Mouse (Mus musculus): Measurements from ENCODE around the gene Prc1. TPM values are rescaled to one million over a fixed set of nuclear protein-coding genes. Genes with fewer than 3 reads are reported as not detected.

The Prc1 gene
- total and polyA plus RNA-seq, 3 experiments, result 52.5 to 83.0 (median 75.6) TPM

GRCm38 (mm10) chr7:80252886-80253285 lies 41.4 kb upstream of the Prc1 start:
- no peak overlapping the region for H3K27ac ChIP-seq (ENCODE audit: insufficient read depth, low read depth)
- H3K36me3 ChIP-seq (replicated peaks in 1 of 2; ENCODE audit: control insufficient read depth in 1 of 2, insufficient read depth in 1 of 2, low read length in 1 of 2), result no peaks in the 10 kb centered on the region
- H3K9me3 ChIP-seq (replicated peaks; ENCODE audit: low read length), result no peaks in the 10 kb centered on the region
- no peak for TF ChIP-seq NRF1 (IDR thresholded peaks at IDR 0.05; ENCODE audit: low read depth, low read length)
- no peaks in the 10 kb centered on the region for H3K79me2 ChIP-seq (replicated peaks; ENCODE audit: control insufficient read depth, extremely low read depth, insufficient read depth, poor library complexity, severe bottlenecking)
- no peak for DNase-seq (ENCODE audit: extremely low read depth)
- peaks cover 2 to 14% of the 10 kb centered on the region in 2 experiments; a peak in 3 of 4 replicates for H3K4me1 ChIP-seq (ENCODE audit: control insufficient read depth in 1 of 2, insufficient read depth in 2 of 2)
- H3K4me2 ChIP-seq (ENCODE audit: insufficient read depth, low read depth, poor library complexity, severe bottlenecking), result no peak overlapping the region
- in situ Hi-C loops (cut with MboI; ENCODE audit: low pct_ligation_motif_present, low pct_unique_long_range_greater_than_20kb, low sequenced_read_pairs), result loop anchor here (25.0 kb wide), 1 partner anchor 241 kb away; the partner anchor contains the start of gene Zfp710
- no peak overlapping the region for H3K4me3 ChIP-seq (replicated peaks in 1 of 3; ENCODE audit: low read depth in 2 of 3, low read length in 2 of 3, poor library complexity in 1 of 3)
- H3K27me3 ChIP-seq (replicated peaks), result peaks cover 3% of the 10 kb centered on the region
- H3K9ac ChIP-seq (ENCODE audit: insufficient read depth, low read depth), result no peak overlapping the region
- dilution Hi-C loops (cut with MboI; ENCODE audit: extremely low pct_ligation_motif_present, extremely low pct_unique_long_range_greater_than_20kb, low sequenced_read_pairs), result no loop called here

GRCm38 (mm10) chr7:80255981-80256380 lies 38.3 kb upstream of the Prc1 start:
- Histone ChIP-seq H3K27me3 (replicated peaks) (peaks cover 1% of the 10 kb centered on the region), H3K9ac (ENCODE audit: insufficient read depth, low read depth) (no peak overlapping the region), H3K27ac (ENCODE audit: insufficient read depth, low read depth) (no peak overlapping the region), H3K4me2 (ENCODE audit: insufficient read depth, low read depth, poor library complexity, severe bottlenecking) (no peak overlapping the region), H3K36me3 (replicated peaks in 1 of 2; ENCODE audit: control insufficient read depth in 1 of 2, insufficient read depth in 1 of 2, low read length in 1 of 2) (no peaks in the 10 kb centered on the region), H3K4me3 (replicated peaks in 1 of 3; ENCODE audit: low read depth in 2 of 3, low read length in 2 of 3, poor library complexity in 1 of 3) (no peak overlapping the region), H3K4me1 (ENCODE audit: control insufficient read depth in 1 of 2, insufficient read depth in 2 of 2) (peaks cover 2 to 24% of the 10 kb centered on the region in 2 experiments; a peak in 3 of 4 replicates), H3K79me2 (replicated peaks; ENCODE audit: control insufficient read depth, extremely low read depth, insufficient read depth, poor library complexity, severe bottlenecking) (no peaks in the 10 kb centered on the region), H3K9me3 (replicated peaks; ENCODE audit: low read length) (no peaks in the 10 kb centered on the region)
- no peak for DNase-seq (ENCODE audit: extremely low read depth)
- in situ Hi-C loops (cut with MboI; ENCODE audit: low pct_ligation_motif_present, low pct_unique_long_range_greater_than_20kb, low sequenced_read_pairs), result loop anchor here (25.0 kb wide), 1 partner anchor 244 kb away; the partner anchor contains the start of gene Zfp710
- TF ChIP-seq HCFC1 (IDR thresholded peaks at IDR 0.05; ENCODE audit: low read depth, low read length) (no peak), RAD21 (IDR thresholded peaks at IDR 0.05; ENCODE audit: low read depth, low read length) (peak; percentile 42), MAZ (IDR thresholded peaks at IDR 0.05; ENCODE audit: low read depth, low read length) (no peak), JUN (IDR thresholded peaks at IDR 0.05; ENCODE audit: insufficient read depth, low read depth, low read length) (no peak), TCF12 (IDR thresholded peaks at IDR 0.05; ENCODE audit: low read depth, low read length) (no peak), ZNF384 (IDR thresholded peaks at IDR 0.05; ENCODE audit: low read depth, low read length) (peak; percentile 52), CTCF (conservative IDR thresholded peaks at IDR 0.05 in 1 of 2, IDR thresholded peaks at IDR 0.05 in 1 of 2; ENCODE audit: low read depth in 2 of 2, low read length in 2 of 2) (peak in 1 of 2 experiments; percentile 74; a peak in 2 of 4 replicates), MAX (IDR thresholded peaks at IDR 0.05; ENCODE audit: low read length) (no peak), MYC (IDR thresholded peaks at IDR 0.05; ENCODE audit: low read depth, low read length) (peak; percentile 65; the same call in 1 of the 2 replicates), RCOR1 (conservative IDR thresholded peaks at IDR 0.05; ENCODE audit: low read depth, low read length) (no peak), ZC3H11A (IDR thresholded peaks at IDR 0.05; ENCODE audit: low read depth, low read length) (0 out of 2 replicates have a peak, but pooled peaks have one; percentile 26), JUND (conservative IDR thresholded peaks at IDR 0.05; ENCODE audit: low read depth, low read length) (no peak), SMC3 (IDR thresholded peaks at IDR 0.05; ENCODE audit: low read depth, low read length) (peak; percentile 64)
- dilution Hi-C loops (cut with MboI; ENCODE audit: extremely low pct_ligation_motif_present, extremely low pct_unique_long_range_greater_than_20kb, low sequenced_read_pairs), result no loop called here

All from CH12.LX (cell line).